Mouse (Mus musculus): ENCODE measurements around the gene Nin. TPM values are rescaled to one million over a fixed set of nuclear protein-coding genes. Genes with fewer than 3 reads are reported as not detected.
A peak's percentile ranks its signal among the peaks of the same experiment; 100 is the strongest.
"Not testable (repeated sequence)": the region's sequence is repeated elsewhere in the genome, so short reads cannot be mapped to it uniquely, and the experiment has no call there.

The Nin gene
- total RNA-seq (2022) = 10 to 100 TPM; 55.3 to 67.9 (median 64.0) TPM

GRCm38 (mm10) chr12:70113351-70113750, at the start of gene Nin:
Gene Nin, minus strand, starts transcription at chr12:70113717.
- DNase-seq (ENCODE audit: low spot score in 2 of 2) = no peak

GRCm38 (mm10) chr12:70161057-70161456, 47.5 kb upstream of the Nin start:
- DNase-seq (ENCODE audit: low spot score in 2 of 2) = no peak

GRCm38 (mm10) chr12:70157292-70158066, 44.0 kb upstream of the Nin start:
- DNase-seq (ENCODE audit: low spot score in 2 of 2) = no peak

GRCm38 (mm10) chr12:70156222-70156621, 42.7 kb upstream of the Nin start:
- DNase-seq (ENCODE audit: low spot score in 2 of 2) = no peak

GRCm38 (mm10) chr12:70153842-70154241, 40.3 kb upstream of the Nin start, which contains the start of gene Abhd12b:
Gene Abhd12b, plus strand, starts transcription at chr12:70154142.
- DNase-seq (ENCODE audit: low spot score in 2 of 2) = no peak

GRCm38 (mm10) chr12:70148631-70149265, 35.2 kb upstream of the Nin start:
- DNase-seq (ENCODE audit: low spot score in 2 of 2) = no peak

- no peak for DNase-seq (ENCODE audit: low spot score in 2 of 2)
Observed at GRCm38 (mm10) chr12:70147986-70148630, 34.6 kb upstream of the Nin start.

- no peak for DNase-seq (ENCODE audit: low spot score in 2 of 2)
Observed at GRCm38 (mm10) chr12:70145586-70145985, 32.1 kb upstream of the Nin start.

GRCm38 (mm10) chr12:70144637-70145448, 31.3 kb upstream of the Nin start:
- peak in 1 of 2 experiments; percentile 42 for DNase-seq (ENCODE audit: low spot score in 2 of 2)

GRCm38 (mm10) chr12:70144106-70144587, 30.6 kb upstream of the Nin start:
- DNase-seq (ENCODE audit: low spot score in 2 of 2) = not testable (repeated sequence)

GRCm38 (mm10) chr12:70140993-70141576, 27.6 kb upstream of the Nin start:
- DNase-seq (ENCODE audit: low spot score in 2 of 2) = no peak

- DNase-seq (ENCODE audit: low spot score in 2 of 2) = no peak
Observed at GRCm38 (mm10) chr12:70140542-70140941, 27.0 kb upstream of the Nin start.

GRCm38 (mm10) chr12:70139871-70140270, 26.4 kb upstream of the Nin start:
- DNase-seq (ENCODE audit: low spot score in 2 of 2) = no peak

- no peak for DNase-seq (ENCODE audit: low spot score in 2 of 2)
Observed at GRCm38 (mm10) chr12:70137626-70138025, 24.1 kb upstream of the Nin start.

GRCm38 (mm10) chr12:70137095-70137494, 23.6 kb upstream of the Nin start:
- DNase-seq (ENCODE audit: low spot score in 2 of 2) = no peak

- DNase-seq (ENCODE audit: low spot score in 2 of 2) = no peak
Observed at GRCm38 (mm10) chr12:70136185-70136756, 22.8 kb upstream of the Nin start.

- no peak for DNase-seq (ENCODE audit: low spot score in 2 of 2)
Observed at GRCm38 (mm10) chr12:70134627-70135235, 21.2 kb upstream of the Nin start.

- peak in 1 of 2 experiments; percentile 34 for DNase-seq (ENCODE audit: low spot score in 2 of 2)
Observed at GRCm38 (mm10) chr12:70131042-70131675, 17.6 kb upstream of the Nin start.

- DNase-seq (ENCODE audit: low spot score in 2 of 2) = no peak
Observed at GRCm38 (mm10) chr12:70129105-70129504, 15.6 kb upstream of the Nin start.

GRCm38 (mm10) chr12:70126626-70127025, 13.1 kb upstream of the Nin start:
- DNase-seq (ENCODE audit: low spot score in 2 of 2) = no peak
